Mouse (Mus musculus) spleen, postnatal 10 days (tissue): Measurements from ENCODE around the gene Pitpnc1.

Experiments used
- DNase-seq, 2 experiments: peaks; one replicate each; pipeline ENCODE4 v3.0.0; 2021 to 2022; ENCODE audit warnings: low spot score in 2 of 2

The Pitpnc1 gene

DNA sequence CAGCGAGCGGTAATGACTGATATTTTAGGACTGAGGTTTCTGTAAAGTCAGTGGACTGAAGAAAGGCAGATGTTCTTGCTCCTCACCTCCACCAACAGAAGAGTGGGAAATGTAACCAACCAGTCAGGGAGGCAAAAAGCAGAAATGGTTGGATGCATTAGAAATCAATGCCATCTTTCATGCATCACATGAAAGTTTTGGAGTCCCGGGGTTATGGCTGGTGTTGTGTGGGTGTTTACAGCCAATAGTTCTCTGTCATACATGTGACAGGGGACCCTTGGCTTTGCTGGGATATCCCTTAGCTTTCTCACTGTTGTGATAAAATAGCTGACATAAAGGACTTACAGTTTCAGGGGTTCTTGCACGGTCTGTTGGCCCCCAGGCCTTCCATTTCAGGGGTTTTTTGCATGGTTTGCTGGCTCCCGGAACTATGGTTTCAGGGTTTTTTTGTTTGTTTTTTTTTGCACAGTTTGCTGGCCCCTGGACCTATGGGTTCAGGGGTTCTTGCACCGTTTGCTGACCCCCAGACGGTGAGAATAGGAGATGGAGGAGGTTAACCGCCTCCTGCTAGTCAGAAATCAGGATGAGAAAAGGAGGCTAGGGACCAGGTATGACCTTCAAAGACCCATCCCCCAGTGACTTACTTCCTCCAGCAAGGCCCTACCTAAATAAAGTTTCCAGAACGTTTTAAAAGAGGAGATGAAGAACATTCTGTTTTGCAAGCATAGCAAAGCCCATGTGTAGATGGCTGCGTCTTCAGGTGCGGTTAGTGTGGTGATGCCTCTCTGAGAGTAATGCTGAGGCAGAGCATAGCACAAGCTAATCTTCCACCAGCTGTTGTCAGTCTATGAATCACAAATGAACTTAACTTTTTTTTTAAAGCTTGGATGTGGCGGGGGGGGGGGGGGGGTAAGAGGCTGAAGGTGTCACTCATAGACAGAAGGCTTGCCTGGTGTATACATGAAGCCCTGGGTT is 27.1 kb downstream of the Pitpnc1 start:
- no peak for DNase-seq

DNA sequence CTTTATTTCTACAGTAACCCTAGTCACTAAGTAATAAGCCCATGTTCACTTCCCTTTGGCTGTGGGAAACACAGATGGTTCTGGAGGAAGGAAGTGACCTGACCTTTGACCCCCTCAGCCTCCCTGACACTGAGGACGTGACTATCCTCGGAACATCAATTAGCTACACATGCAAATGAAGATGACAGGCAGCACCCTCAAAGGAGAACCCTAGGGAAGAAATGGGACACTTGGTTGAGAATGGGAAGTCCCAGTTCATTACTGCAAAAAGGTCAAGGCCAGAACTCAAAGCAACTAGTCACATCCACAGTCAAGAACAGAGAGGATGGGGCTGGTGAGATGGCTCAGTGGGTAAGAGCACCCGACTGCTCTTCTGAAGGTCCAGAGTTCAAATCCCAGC is 29.4 kb downstream of the Pitpnc1 start:
- DNase-seq, result no peak

GRCm38 (mm10) chr11:107438140-107438539 is 32.4 kb downstream of the Pitpnc1 start:
- DNase-seq, result no peak

DNA sequence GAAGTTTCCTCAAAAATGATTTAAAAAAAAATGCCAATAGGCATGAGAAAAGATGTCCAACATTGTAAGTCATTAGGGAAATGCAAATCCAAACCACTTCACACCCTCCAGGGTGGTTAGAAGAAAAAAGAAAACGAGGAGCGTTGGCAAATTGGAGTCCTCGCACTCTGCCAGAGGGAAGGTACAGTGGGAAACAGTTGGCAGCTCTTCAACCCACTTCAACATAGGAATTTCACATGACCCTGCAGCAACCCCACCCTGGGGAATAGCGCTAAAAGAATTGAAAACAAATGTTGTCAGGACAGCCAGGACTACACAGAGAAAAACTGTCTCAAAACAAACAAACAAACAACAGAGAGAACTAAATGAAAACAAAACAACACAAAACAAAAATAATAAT is 32.8 kb downstream of the Pitpnc1 start:
- no peak for DNase-seq

- no peak for DNase-seq
These were observed 34.6 kb downstream of the Pitpnc1 start for GRCm38 (mm10) chr11:107435776-107436449.

DNA sequence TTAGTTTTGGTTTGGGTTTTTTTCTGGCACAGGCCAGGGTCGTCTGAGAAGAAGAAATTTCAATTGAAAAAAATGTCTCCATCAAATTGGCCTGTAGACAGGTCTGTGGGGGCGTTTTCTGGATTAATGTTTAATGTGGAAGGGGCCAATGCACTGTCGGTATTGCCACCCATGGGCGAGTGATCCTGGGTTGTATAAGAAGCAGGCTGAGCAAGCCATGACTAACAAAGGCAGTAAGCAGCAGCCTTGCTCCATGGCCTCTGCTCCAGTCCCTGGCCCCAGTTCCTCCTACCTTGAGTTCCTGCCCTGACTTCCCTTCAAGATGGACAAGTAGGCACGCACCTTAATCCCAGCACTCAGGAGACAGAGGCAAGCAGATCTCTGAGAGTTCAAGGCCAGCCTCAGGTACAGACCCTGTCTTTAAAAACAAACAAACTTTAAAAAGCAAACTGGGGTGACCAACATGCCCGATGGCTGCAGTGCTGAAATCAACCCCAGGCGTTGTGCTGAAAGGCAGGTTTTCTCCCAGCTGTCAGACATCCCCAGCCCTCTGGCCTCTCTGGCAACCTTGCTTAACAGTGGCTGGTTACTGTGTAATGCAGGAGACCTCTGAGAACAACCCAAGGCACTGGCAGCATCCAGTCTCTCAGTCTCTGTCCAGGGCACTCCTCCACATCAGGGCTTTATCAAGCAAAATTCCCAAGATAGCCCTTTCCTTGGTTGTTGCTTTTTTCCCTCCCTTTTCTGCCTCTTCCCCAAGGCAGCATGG is 39.1 kb downstream of the Pitpnc1 start:
- DNase-seq, result no peak

- no peak for DNase-seq
These were observed 42.5 kb downstream of the Pitpnc1 start for GRCm38 (mm10) chr11:107428011-107428410.

GRCm38 (mm10) chr11:107424176-107424575 is 46.3 kb downstream of the Pitpnc1 start:
- no peak for DNase-seq

- no peak for DNase-seq
These were observed 48.1 kb downstream of the Pitpnc1 start for GRCm38 (mm10) chr11:107422356-107422754.

DNA sequence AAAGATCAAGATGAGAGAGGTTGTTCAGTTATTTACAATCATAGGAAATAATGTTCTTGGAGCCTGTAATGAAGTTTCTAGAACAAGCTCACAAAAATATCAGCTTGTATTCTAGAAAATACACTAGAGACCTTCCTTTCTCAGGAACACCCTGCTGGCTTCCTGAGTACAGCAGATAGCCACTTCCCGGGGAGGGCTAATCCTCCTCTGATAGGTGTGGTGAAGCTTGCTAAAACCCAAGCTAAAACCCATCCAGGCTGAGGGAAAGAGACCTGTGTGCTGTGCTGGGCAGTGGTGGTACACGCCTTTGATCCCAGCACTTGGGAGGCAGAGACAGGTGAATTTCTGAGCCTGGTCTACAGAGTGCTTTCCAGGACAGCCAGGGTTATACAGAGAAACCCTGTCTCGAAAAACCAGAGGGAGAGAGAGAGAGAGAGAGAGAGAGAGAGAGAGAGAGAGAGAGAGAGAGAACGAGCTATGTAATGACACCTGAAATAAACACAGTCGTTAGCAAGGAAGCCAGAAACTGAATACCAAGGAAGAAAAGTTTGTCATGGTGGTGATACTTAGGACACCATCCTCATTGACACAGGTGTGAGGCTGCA is 48.6 kb downstream of the Pitpnc1 start:
- peak in 1 of 2 experiments; percentile 55 for DNase-seq

- DNase-seq, result no peak
These were observed 50.6 kb downstream of the Pitpnc1 start for GRCm38 (mm10) chr11:107419925-107420324.

DNA sequence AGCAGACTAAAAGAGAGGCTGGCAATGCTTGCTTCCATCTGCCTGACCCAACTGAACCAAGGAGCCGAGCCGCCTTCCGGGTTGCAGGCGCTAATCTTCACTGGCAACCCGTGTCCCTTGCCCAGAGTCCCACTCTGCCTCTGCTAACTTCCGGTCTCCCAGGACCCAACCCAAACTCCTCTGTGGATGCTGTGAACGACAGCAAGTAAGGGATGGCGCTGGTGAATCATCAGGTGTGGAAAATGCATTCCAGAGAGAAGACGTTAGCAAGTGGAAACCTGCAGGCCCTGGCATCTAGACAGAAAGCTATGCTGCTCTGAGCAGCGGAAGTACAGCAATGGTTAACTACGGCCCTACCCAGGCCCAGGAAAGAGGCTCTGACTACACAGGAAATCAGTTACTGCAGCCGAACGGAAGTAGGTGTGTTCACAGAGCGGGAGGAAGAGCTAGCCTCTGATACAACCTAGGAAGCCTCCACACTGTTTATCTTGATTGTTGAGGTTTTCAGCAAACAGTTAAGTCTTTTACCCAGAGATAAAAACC is 53.4 kb downstream of the Pitpnc1 start:
- peak; percentile 62 to 73 for DNase-seq

- no peak for DNase-seq
These were observed 54.0 kb downstream of the Pitpnc1 start for GRCm38 (mm10) chr11:107416561-107416926.

DNA sequence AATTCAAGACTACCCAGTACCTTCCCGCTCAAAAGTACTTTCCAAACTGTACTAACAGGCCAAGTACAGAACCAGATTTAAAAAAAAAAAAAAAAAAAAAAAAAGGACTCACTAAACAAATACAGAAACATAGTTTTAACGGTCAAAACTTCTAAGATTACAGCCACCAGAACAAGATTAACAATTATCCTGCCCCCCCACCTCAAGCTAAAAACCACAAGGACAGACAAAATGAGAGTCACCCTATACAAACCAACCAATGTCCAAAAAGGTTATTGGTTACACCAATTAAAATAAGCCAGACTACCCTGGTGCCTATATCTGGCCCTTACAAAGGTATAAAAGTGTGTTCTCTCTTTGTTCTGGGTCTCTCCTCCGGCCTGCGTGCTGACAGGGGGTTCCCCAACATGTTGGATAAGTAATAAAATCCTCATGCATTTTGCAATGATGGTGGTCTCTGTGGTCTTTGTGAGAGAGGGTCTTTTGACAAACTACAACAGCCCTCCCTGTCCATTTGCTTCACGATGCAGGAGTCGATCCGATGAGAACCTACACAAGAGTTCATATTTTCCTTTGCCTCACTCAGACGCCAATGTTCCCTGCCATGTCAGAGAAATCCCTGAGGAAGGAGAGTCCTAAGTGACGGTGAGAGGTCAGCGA is 54.5 kb downstream of the Pitpnc1 start:
- no peak for DNase-seq

DNA sequence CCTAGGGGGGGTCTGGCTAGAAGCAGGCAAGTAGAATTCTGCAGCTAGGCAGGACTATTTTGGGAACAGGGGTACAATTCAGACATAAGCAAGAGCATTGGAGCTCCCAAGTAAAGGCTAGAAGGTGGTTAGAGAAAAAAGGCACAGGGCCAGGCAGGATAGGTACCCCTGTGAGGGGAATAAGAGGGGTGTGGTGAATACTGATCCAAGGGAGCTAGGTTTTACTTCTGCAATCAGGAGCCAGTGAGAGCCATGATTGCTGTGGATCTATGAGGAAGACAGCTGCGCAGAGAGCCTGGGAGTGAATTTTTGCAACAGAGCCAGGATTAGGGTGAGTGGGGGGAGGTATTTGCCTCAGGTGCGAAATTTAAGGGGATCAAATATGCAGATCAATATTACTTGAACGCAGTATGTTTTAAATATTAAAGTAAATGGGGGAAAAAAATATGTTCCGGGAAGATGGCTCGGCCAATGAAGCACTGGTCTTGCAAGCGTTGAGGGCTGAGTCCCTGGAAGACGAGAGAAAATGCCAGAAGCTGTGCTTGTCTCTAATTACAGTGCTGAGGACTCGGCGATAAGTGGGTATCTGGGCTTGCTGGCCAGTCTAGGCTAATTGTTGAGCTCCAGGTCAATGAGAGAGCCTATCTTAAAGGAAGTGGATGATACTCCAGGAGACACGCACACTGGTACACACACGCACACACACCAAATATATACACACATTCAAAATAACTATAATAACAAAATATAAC is 55.3 kb downstream of the Pitpnc1 start:
- no peak for DNase-seq

DNA sequence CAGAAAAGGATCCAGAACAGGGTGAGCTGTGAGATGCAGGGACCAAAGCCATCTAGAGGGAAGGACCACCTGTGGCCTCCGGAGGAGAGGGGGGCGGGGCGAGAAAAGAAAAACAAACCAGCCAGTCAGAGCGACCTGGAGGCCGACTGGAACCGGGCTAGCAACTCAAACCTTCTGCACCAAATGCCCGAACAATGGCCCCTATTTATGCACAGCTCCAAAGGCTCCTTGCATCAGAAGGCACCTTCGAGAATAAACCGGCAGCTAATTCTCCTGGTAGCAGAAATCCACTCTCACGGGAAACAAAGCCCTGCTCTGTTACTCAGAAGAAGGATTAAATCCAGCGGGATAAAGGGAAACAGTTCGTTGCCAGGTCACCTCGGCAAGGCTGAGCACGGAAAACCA is 57.2 kb downstream of the Pitpnc1 start:
- DNase-seq, result peak in 1 of 2 experiments; percentile 58

DNA sequence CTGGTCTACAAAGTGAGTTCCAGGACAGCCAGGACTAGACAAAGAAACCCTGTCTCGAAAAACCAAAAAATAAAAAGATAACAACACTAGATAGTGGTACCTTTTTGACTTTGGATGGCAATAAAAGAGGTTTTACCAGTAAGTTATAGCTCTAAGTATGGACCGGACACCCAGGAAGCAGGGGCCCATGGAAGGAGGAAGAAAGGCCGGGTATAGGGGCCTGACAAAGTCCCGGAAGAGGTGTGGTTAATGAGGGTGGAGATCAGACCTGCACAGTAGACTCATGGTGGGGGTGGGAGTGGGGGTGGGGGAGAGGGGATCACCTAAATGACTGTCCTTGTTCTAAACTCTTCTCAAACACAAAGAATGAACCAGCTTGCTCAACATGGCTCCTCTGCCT is 58.4 kb downstream of the Pitpnc1 start:
- no peak for DNase-seq

- DNase-seq, result no peak
These were observed 58.9 kb downstream of the Pitpnc1 start for GRCm38 (mm10) chr11:107411576-107411975.

DNA sequence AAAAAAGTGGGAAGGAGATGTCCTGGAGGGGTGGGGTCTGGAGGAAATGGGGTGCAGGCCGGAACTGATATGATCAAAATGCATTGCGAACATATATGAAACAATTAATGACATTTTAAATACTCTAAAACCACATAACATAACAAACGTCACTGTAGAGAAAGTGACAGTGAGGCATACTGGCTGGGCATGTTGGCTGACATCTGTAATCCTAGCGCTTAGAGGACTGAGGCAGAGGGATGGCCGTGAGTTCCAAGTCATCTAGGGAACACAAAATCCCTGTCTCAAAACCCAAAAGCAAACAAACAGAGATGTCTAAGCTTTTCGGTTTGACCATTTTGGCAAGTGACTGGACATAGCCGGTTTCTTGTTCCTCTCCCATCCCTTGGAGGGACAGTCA is 59.7 kb downstream of the Pitpnc1 start:
- no peak for DNase-seq

GRCm38 (mm10) chr11:107410090-107410732 is 60.3 kb downstream of the Pitpnc1 start:
- DNase-seq, result no peak
